Mouse (Mus musculus) megakaryocyte, embryonic 14.5 days (primary cell): ENCODE measurements around the gene Pkig.

Source experiments
- FLI1 ChIP-seq: IDR thresholded peaks from 2 replicates; pipeline ENCODE4 v1.6.1; 2012; ENCODE audit warnings: low read length, inconsistent platforms, mixed read lengths
- GATA1 ChIP-seq: IDR thresholded peaks from 3 replicates; pipeline ENCODE4 v1.6.1; 2012; ENCODE audit warnings: mixed read lengths, low read length, inconsistent platforms, borderline replicate concordance

DNA sequence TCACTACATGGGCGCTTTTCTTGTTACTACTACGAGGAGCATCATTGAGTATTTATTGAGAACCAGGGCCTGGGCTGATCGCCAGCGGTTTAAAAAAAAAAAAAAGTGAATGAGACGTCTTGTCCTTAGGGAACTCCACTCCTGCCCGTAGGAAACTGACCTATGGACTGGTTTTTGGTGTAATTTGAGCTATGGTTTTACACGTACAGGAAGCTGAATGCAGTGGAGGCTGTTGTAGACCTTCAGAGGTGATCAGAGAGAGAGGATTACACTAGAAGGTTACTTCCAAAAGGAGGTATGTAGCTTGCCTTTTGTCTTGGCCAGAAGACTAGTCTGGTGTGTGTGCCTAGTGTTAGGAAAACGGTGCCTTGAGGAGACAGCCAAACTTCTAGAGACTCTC lies 755 bp downstream of the Pkig start:
- TF ChIP-seq FLI1 (no peak), GATA1 (no peak)
